Mouse (Mus musculus): ENCODE results near the gene Nhlh1. TPM values are rescaled to one million over a fixed set of nuclear protein-coding genes. Genes with fewer than 3 reads are reported as not detected.

The Nhlh1 gene
- polyA plus RNA-seq, 1 experiment: 0.05 TPM

- TF ChIP-seq POLR2A (IDR thresholded peaks at IDR 0.05; ENCODE audit: borderline replicate concordance, extremely low read depth, low read depth, low read length) (no peak), CTCF (IDR thresholded peaks at IDR 0.05; ENCODE audit: insufficient read depth, low read length) (no peak)
- WGBS: 93% methylated on average over 20 of the region's 20 CpGs
- Histone ChIP-seq H3K4me3 (replicated peaks; ENCODE audit: extremely low read depth, low read depth, low read length) (no peak overlapping the region), H3K4me1 (ENCODE audit: control insufficient read depth, insufficient read depth, low read length) (no peaks in the 10 kb centered on the region; the same call in 1 of the 2 replicates)
- DNase-seq: no peak
These were observed 47.1 kb downstream of the Nhlh1 start for GRCm38 (mm10) chr1:172010042-172010824.

- no peak for DNase-seq
- TF ChIP-seq POLR2A (IDR thresholded peaks at IDR 0.05; ENCODE audit: borderline replicate concordance, extremely low read depth, low read depth, low read length) (no peak), CTCF (IDR thresholded peaks at IDR 0.05; ENCODE audit: insufficient read depth, low read length) (no peak)
- H3K4me1 ChIP-seq (ENCODE audit: control insufficient read depth, insufficient read depth, low read length): no peaks in the 10 kb centered on the region
- no peak overlapping the region for H3K4me3 ChIP-seq (replicated peaks; ENCODE audit: extremely low read depth, low read depth, low read length)
- 95% methylated on average over 21 of the region's 21 CpGs for WGBS
These were observed 48.0 kb downstream of the Nhlh1 start for GRCm38 (mm10) chr1:172009406-172009805.

- H3K4me1 ChIP-seq (ENCODE audit: control insufficient read depth, insufficient read depth, low read length): no peaks in the 10 kb centered on the region
- no peak overlapping the region for H3K4me3 ChIP-seq (replicated peaks; ENCODE audit: extremely low read depth, low read depth, low read length)
- 91% methylated on average over 9 of the region's 9 CpGs for WGBS
- DNase-seq: no peak
- TF ChIP-seq POLR2A (IDR thresholded peaks at IDR 0.05; ENCODE audit: borderline replicate concordance, extremely low read depth, low read depth, low read length) (no peak), CTCF (IDR thresholded peaks at IDR 0.05; ENCODE audit: insufficient read depth, low read length) (no peak)
These were observed 49.0 kb downstream of the Nhlh1 start for GRCm38 (mm10) chr1:172008351-172008750.

DNA sequence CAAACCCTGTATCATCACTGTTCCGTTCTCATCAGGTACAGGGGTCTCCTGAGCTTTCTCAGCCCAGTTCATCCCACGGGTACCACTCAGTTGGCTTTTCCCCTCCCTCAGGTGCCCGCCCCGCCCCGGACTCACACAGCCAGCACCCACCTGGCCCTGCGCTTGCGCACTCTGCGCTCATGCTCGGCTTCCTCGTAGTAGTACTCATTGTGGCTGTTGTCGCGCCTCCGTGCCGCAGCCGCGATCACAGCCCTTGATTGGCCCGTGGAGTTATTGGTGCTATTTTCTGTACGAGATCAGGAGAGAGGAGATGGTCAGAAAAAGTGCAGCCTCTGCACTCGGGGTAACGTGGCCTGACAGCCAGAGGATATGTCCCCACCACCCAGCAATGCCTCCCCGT, 49.6 kb downstream of the Nhlh1 start:
- no peak overlapping the region for H3K4me3 ChIP-seq (replicated peaks; ENCODE audit: extremely low read depth, low read depth, low read length)
- WGBS: 97% methylated on average over 21 of the region's 21 CpGs
- H3K4me1 ChIP-seq (ENCODE audit: control insufficient read depth, insufficient read depth, low read length): no peaks in the 10 kb centered on the region
- DNase-seq: no peak
- no peak for TF ChIP-seq POLR2A (IDR thresholded peaks at IDR 0.05; ENCODE audit: borderline replicate concordance, extremely low read depth, low read depth, low read length)
- TF ChIP-seq CTCF (IDR thresholded peaks at IDR 0.05; ENCODE audit: insufficient read depth, low read length): no peak

Other genes with a start within 250 kb of the Nhlh1 start
- 3.4 and 6.2 TPM in 2 replicates for gene Cd84, start 217.9 kb downstream of the Nhlh1 start, polyA plus RNA-seq (2012; rRNA removed)
- gene Gm10521, start 161.9 kb downstream of the Nhlh1 start, polyA plus RNA-seq (2012; rRNA removed): 0.72 and 1.1 TPM in 2 replicates
- gene Slamf6, start 140.1 kb downstream of the Nhlh1 start, polyA plus RNA-seq (2012; rRNA removed): 2.4 and 2.5 TPM in 2 replicates
- 4.4 and 9.6 TPM in 2 replicates for gene Vangl2, start 29.1 kb downstream of the Nhlh1 start, polyA plus RNA-seq (2012; rRNA removed)
- 31.5 and 53.1 TPM in 2 replicates for gene Copa, start 25.0 kb upstream of the Nhlh1 start, polyA plus RNA-seq (2012; rRNA removed)
- 80.1 and 95.0 TPM in 2 replicates for gene Ncstn, start 25.2 kb upstream of the Nhlh1 start, polyA plus RNA-seq (2012; rRNA removed)
- 47.4 and 63.0 TPM in 2 replicates for gene Pex19, start 69.2 kb upstream of the Nhlh1 start, polyA plus RNA-seq (2012; rRNA removed)
- 58.0 and 74.9 TPM in 2 replicates for gene Dcaf8, start 90.5 kb upstream of the Nhlh1 start, polyA plus RNA-seq (2012; rRNA removed)
- gene Pea15a, start 149.2 kb upstream of the Nhlh1 start, polyA plus RNA-seq (2012; rRNA removed): 88.2 and 137 TPM in 2 replicates
- 3.2 and 49.0 TPM in 2 replicates for gene Casq1, start 162.3 kb upstream of the Nhlh1 start, polyA plus RNA-seq (2012; rRNA removed)
- gene Atp1a4, start 200.8 kb upstream of the Nhlh1 start, polyA plus RNA-seq (2012; rRNA removed): 0.05 and 1.2 TPM in 2 replicates
- 90.8 and 105 TPM in 2 replicates for gene Igsf8, start 204.1 kb upstream of the Nhlh1 start, polyA plus RNA-seq (2012; rRNA removed)
- gene Atp1a2, start 240.5 kb upstream of the Nhlh1 start, polyA plus RNA-seq (2012; rRNA removed): 56.1 and 93.0 TPM in 2 replicates